Mouse (Mus musculus): ENCODE measurements at regions not wholly inside any gene's neighbourhood (a gene's known extent, or its start where the extent isn't known, plus 50 kb on each side); places are given as distances from the start of the nearest gene placed in this dataset.

GRCm38 (mm10) chr12:10197906-10198460, 171.8 kb upstream of the Nt5c1b start:
- Histone ChIP-seq H3K27me3 (ENCODE audit: control insufficient read depth in 1 of 2, insufficient read depth in 2 of 2, low read length in 2 of 2) (no peaks in the 10 kb centered on the region), H3K4me1 (ENCODE audit: control insufficient read depth in 1 of 2, insufficient read depth in 2 of 2, low read length in 2 of 2) (no peaks in the 10 kb centered on the region), H3K9me3 (replicated peaks; ENCODE audit: insufficient read depth, low read length) (no peaks in the 10 kb centered on the region), H3K4me3 (ENCODE audit: control insufficient read depth in 1 of 2, insufficient read depth in 1 of 2, low read depth in 2 of 2, low read length in 2 of 2) (no peak overlapping the region), H3K9ac (ENCODE audit: control insufficient read depth, low read depth, low read length, poor library complexity, severe bottlenecking) (no peak overlapping the region), H3K27ac (ENCODE audit: control insufficient read depth, low read depth, low read length) (no peak overlapping the region), H3K79me2 (ENCODE audit: control insufficient read depth, insufficient read depth, low read length, poor library complexity) (no peaks in the 10 kb centered on the region), H3K36me3 (ENCODE audit: control insufficient read depth in 1 of 2, insufficient read depth in 2 of 2, low read length in 2 of 2) (no peaks in the 10 kb centered on the region)
- no peak for TF ChIP-seq POLR2A (IDR thresholded peaks at IDR 0.05; ENCODE audit: control insufficient read depth in 1 of 2, insufficient read depth in 1 of 2, low read depth in 1 of 2, low read length in 2 of 2, poor library complexity in 1 of 2)
- no peak for TF ChIP-seq RAD21 (IDR thresholded peaks at IDR 0.05; ENCODE audit: low read depth, low read length)
- no peak for TF ChIP-seq KAT2A (conservative IDR thresholded peaks at IDR 0.05; ENCODE audit: low read depth, low read length)
- TF ChIP-seq SMC3 (IDR thresholded peaks at IDR 0.05; ENCODE audit: low read depth, low read length): no peak
- no peak for TF ChIP-seq ZKSCAN1 (IDR thresholded peaks at IDR 0.05; ENCODE audit: low read depth, low read length)
- DNase-seq (ENCODE audit: low read depth, low spot score): no peak

GRCm38 (mm10) chr12:10209841-10210240, 159.9 kb upstream of the Nt5c1b start:
- no peaks in the 10 kb centered on the region for H3K27me3 ChIP-seq (ENCODE audit: control insufficient read depth in 1 of 2, insufficient read depth in 2 of 2, low read length in 2 of 2)
- no peaks in the 10 kb centered on the region for H3K79me2 ChIP-seq (ENCODE audit: control insufficient read depth, insufficient read depth, low read length, poor library complexity)
- no peak for DNase-seq (ENCODE audit: low read depth, low spot score)
- H3K4me1 ChIP-seq (ENCODE audit: control insufficient read depth in 1 of 2, insufficient read depth in 2 of 2, low read length in 2 of 2): no peaks in the 10 kb centered on the region
- H3K36me3 ChIP-seq (ENCODE audit: control insufficient read depth in 1 of 2, insufficient read depth in 2 of 2, low read length in 2 of 2): no peaks in the 10 kb centered on the region
- TF ChIP-seq TAL1 (IDR thresholded peaks at IDR 0.05; ENCODE audit: low read length): no peak
- no peak for TF ChIP-seq NELFE (IDR thresholded peaks at IDR 0.05; ENCODE audit: low read depth, low read length)
- TF ChIP-seq MAFK (IDR thresholded peaks at IDR 0.05; ENCODE audit: borderline replicate concordance, low read depth, low read length): no peak
- no peak for TF ChIP-seq USF1 (IDR thresholded peaks at IDR 0.05; ENCODE audit: low read depth, low read length)
- TF ChIP-seq ZKSCAN1 (IDR thresholded peaks at IDR 0.05; ENCODE audit: low read depth, low read length): no peak
- no peak for TF ChIP-seq NRF1 (IDR thresholded peaks at IDR 0.05; ENCODE audit: insufficient read depth, low read depth, low read length, poor library complexity, severe bottlenecking)
- no peak overlapping the region for H3K4me3 ChIP-seq (ENCODE audit: control insufficient read depth in 1 of 2, insufficient read depth in 1 of 2, low read depth in 2 of 2, low read length in 2 of 2)
- H3K9me3 ChIP-seq (replicated peaks; ENCODE audit: insufficient read depth, low read length): no peaks in the 10 kb centered on the region
- no peak overlapping the region for H3K27ac ChIP-seq (ENCODE audit: control insufficient read depth, low read depth, low read length)
- H3K9ac ChIP-seq (ENCODE audit: control insufficient read depth, low read depth, low read length, poor library complexity, severe bottlenecking): no peak overlapping the region

GRCm38 (mm10) chr12:10222821-10223220, 147.0 kb upstream of the Nt5c1b start:
- H3K4me3 ChIP-seq (ENCODE audit: control insufficient read depth in 1 of 2, insufficient read depth in 1 of 2, low read depth in 2 of 2, low read length in 2 of 2): no peak overlapping the region
- no peaks in the 10 kb centered on the region for H3K4me1 ChIP-seq (ENCODE audit: control insufficient read depth in 1 of 2, insufficient read depth in 2 of 2, low read length in 2 of 2)
- no peak for TF ChIP-seq BHLHE40 (IDR thresholded peaks at IDR 0.05; ENCODE audit: borderline replicate concordance, low read depth, low read length)
- no peak for TF ChIP-seq RCOR1 (IDR thresholded peaks at IDR 0.05; ENCODE audit: low read depth, low read length)
- TF ChIP-seq MXI1 (IDR thresholded peaks at IDR 0.05; ENCODE audit: low read depth, low read length): no peak
- TF ChIP-seq CHD1 (IDR thresholded peaks at IDR 0.05; ENCODE audit: low read depth, low read length): no peak
- no peak for TF ChIP-seq EP300 (IDR thresholded peaks at IDR 0.05; ENCODE audit: low read depth in 1 of 2, low read length in 2 of 2)
- no peak for TF ChIP-seq USF1 (IDR thresholded peaks at IDR 0.05; ENCODE audit: low read depth, low read length)
- no peak for TF ChIP-seq ZC3H11A (IDR thresholded peaks at IDR 0.05; ENCODE audit: low read depth, low read length)
- TF ChIP-seq GABPA (IDR thresholded peaks at IDR 0.05; ENCODE audit: low read depth, low read length): no peak
- no peak for TF ChIP-seq CTCF (IDR thresholded peaks at IDR 0.05 in 2 of 3, conservative IDR thresholded peaks at IDR 0.05 in 1 of 3; ENCODE audit: control insufficient read depth in 1 of 3, insufficient read depth in 1 of 3, low read depth in 2 of 3, low read length in 3 of 3, poor library complexity in 1 of 3, severe bottlenecking in 1 of 3)
- TF ChIP-seq SIN3A (IDR thresholded peaks at IDR 0.05; ENCODE audit: low read length): no peak
- TF ChIP-seq POLR2A (IDR thresholded peaks at IDR 0.05; ENCODE audit: control insufficient read depth in 1 of 2, insufficient read depth in 1 of 2, low read depth in 1 of 2, low read length in 2 of 2, poor library complexity in 1 of 2): no peak
- TF ChIP-seq TBP (IDR thresholded peaks at IDR 0.05; ENCODE audit: low read depth, low read length): no peak
- no peak for TF ChIP-seq GATA1 (IDR thresholded peaks at IDR 0.05; ENCODE audit: low read depth, low read length)
- no peak for TF ChIP-seq POLR2AphosphoS5 (IDR thresholded peaks at IDR 0.05; ENCODE audit: borderline replicate concordance, low read depth, low read length)
- TF ChIP-seq TCF12 (IDR thresholded peaks at IDR 0.05; ENCODE audit: low read depth, low read length): no peak
- TF ChIP-seq MYB (IDR thresholded peaks at IDR 0.05; ENCODE audit: low read depth, low read length): no peak
- TF ChIP-seq MAX (IDR thresholded peaks at IDR 0.05; ENCODE audit: low read length): no peak
- no peak for TF ChIP-seq KAT2A (conservative IDR thresholded peaks at IDR 0.05; ENCODE audit: low read depth, low read length)
- TF ChIP-seq NELFE (IDR thresholded peaks at IDR 0.05; ENCODE audit: low read depth, low read length): no peak

More at GRCm38 (mm10) chr12:10222821-10223220, 147.0 kb upstream of the Nt5c1b start:
- no peaks in the 10 kb centered on the region for H3K27me3 ChIP-seq (ENCODE audit: control insufficient read depth in 1 of 2, insufficient read depth in 2 of 2, low read length in 2 of 2)
- no peaks in the 10 kb centered on the region for H3K9me3 ChIP-seq (replicated peaks; ENCODE audit: insufficient read depth, low read length)
- no peak overlapping the region for H3K27ac ChIP-seq (ENCODE audit: control insufficient read depth, low read depth, low read length)
- H3K9ac ChIP-seq (ENCODE audit: control insufficient read depth, low read depth, low read length, poor library complexity, severe bottlenecking): no peak overlapping the region
- no peaks in the 10 kb centered on the region for H3K36me3 ChIP-seq (ENCODE audit: control insufficient read depth in 1 of 2, insufficient read depth in 2 of 2, low read length in 2 of 2)
- DNase-seq (ENCODE audit: low read depth, low spot score): no peak
- no peaks in the 10 kb centered on the region for H3K79me2 ChIP-seq (ENCODE audit: control insufficient read depth, insufficient read depth, low read length, poor library complexity)

Data from MEL (cell line).